Comparison of ENCODE assay signal across 16 mouse cellular contexts in the genomic region with DNA sequence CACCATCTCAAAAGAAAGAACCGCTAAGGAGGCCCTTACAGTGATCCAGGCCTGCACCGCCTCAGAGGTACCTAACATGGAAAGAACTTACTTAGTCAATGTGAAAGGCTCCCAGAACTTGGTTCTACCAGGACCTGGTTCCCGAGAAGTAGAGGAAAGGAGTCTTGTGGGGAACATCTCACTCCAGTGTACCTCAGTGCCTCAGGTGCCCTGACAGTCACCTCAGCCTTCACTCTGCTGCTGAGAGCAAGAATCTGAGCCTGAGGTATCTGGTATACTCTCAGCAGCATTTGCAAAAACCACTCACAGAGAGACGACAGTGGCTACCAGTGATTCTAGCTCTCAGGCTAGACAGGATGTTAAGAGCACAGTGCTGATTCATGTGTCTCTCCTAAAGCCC.
"Had no signal": no experiment of that assay in that cellular context is flagged by ENCODE, and none has a peak within 500 bp of the region (broad histone marks: within the 10 kb centered on the region; RNA-seq: fewer than 3 reads in every experiment).

No protein-coding gene starts in this region.

- H3K27ac ChIP-seq: neural tube, embryonic 13.5 days; neural tube, embryonic 15.5 days; stomach, embryonic 15.5 days; stomach, postnatal 0 days had no signal

- H3K4me1 ChIP-seq: stomach, embryonic 15.5 days had no signal

- H3K9me3 ChIP-seq: neural tube, embryonic 13.5 days; neural tube, embryonic 15.5 days; stomach, embryonic 15.5 days had no signal

- H3K4me2 ChIP-seq: neural tube, embryonic 13.5 days; neural tube, embryonic 15.5 days; stomach, embryonic 15.5 days had no signal

- H3K27me3 ChIP-seq: neural tube, embryonic 15.5 days had no signal

- H3K9ac ChIP-seq: neural tube, embryonic 13.5 days; neural tube, embryonic 15.5 days; stomach, embryonic 15.5 days had no signal

- H3K36me3 ChIP-seq: stomach, embryonic 15.5 days had no signal

- DNase-seq: retina, postnatal 1 day; right cerebral cortex, adult 18-20 months; right cerebral cortex, postnatal 14 days; right cerebral cortex, postnatal 25 days; right cerebral cortex, postnatal 4 days; spleen, adult 18-20 months; thymus, adult 18-20 months; thymus, adult 2 months; thymus, postnatal 14 days; thymus, postnatal 25 days; thymus, postnatal 36 days; thymus, postnatal 4 days had no signal

- H3K4me3 ChIP-seq: neural tube, embryonic 13.5 days; neural tube, embryonic 15.5 days; stomach, embryonic 15.5 days had no signal
